Mouse (Mus musculus): Measurements from ENCODE around the gene Aak1. TPM values are rescaled to one million over a fixed set of nuclear protein-coding genes. Genes with fewer than 3 reads are reported as not detected.

The Aak1 gene
- polyA plus RNA-seq, 1 experiment from 2014 or later, result 16.9 TPM

DNA sequence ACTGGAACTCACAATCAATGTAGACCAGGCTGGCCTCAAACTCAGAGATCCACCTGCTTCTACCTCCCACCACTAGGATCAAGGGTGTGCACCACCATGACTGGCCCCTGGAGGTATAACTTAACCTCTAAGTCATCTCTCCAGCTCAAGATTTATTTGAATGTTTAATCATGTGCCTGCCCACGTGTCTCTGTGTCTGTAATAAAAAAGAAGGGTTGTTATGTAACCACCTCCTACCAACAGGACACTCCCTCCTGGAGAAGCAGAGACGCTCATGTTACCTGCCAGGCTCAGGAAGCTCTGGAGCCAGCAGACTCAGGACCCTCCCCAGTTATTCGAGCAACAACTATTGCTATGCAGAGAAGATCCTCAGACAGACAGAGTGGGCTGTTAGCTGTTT is 7.4 kb upstream of the Aak1 start:
- H3K27me3 ChIP-seq, result no peaks in the 10 kb centered on the region
- no peak overlapping the region for H3K4me3 ChIP-seq
- no peaks in the 10 kb centered on the region for H3K9me3 ChIP-seq
- no peak overlapping the region for H3K4me2 ChIP-seq
- no peak for ATAC-seq (ENCODE audit: insufficient number of reproducible peaks, insufficient read depth, low FRiP score, low TSS enrichment, low read depth)
- H3K4me1 ChIP-seq, result no peaks in the 10 kb centered on the region
- no peak overlapping the region for H3K27ac ChIP-seq
- no peaks in the 10 kb centered on the region for H3K36me3 ChIP-seq
- no peak overlapping the region for H3K9ac ChIP-seq
- 56% methylated on average over 3 of the region's 3 CpGs for WGBS

DNA sequence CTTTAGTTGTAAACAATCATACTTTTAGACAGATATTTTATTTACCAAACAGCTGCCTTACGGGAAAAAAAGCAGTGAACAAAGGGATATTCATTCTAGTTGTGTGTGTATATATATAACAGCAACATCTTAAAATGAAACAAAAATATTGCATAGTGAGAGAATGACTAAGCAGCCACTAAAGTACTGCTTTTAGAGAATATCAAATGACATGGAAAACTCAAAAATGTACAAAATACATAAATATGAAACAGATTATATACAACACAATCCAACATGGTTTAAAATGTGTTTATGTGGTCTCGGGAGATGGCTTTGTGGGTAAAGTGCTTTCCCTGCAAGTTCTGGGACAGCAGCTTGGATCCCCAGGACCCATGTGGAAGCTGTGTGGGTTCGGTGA is 5.7 kb upstream of the Aak1 start:
- H3K4me2 ChIP-seq, result no peak overlapping the region
- no peaks in the 10 kb centered on the region for H3K27me3 ChIP-seq
- no peak for ATAC-seq (ENCODE audit: insufficient number of reproducible peaks, insufficient read depth, low FRiP score, low TSS enrichment, low read depth)
- no peak overlapping the region for H3K4me3 ChIP-seq
- no peak overlapping the region for H3K9ac ChIP-seq
- H3K9me3 ChIP-seq, result no peaks in the 10 kb centered on the region
- 62% methylated on average over 3 of the region's 3 CpGs for WGBS
- H3K27ac ChIP-seq, result peak overlapping the region; percentile 17; the same call in 1 of the 2 replicates
- peaks cover 4% of the 10 kb centered on the region; the same call in 1 of the 2 replicates for H3K4me1 ChIP-seq
- H3K36me3 ChIP-seq, result no peaks in the 10 kb centered on the region

DNA sequence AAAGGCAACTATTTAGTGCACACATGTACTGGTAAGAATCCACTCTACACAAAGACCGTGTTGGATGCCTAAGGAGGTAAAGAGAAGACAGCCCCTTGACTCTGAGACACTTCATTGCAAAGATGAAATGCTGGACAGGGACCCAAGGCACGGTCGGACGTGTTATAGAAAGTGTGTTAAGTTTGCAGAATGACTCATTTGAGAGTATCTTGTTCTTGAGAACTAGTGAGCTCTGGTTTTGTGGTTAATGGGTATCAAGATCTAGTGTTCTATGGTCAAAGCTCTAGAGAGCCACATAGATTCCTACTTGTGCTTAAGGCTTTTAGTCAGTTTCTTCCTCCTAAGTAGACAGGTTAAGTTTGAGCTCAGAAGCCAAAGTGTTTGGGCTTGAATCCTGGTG is 2.9 kb upstream of the Aak1 start:
- Histone ChIP-seq H3K4me3 (no peak overlapping the region), H3K9me3 (no peaks in the 10 kb centered on the region), H3K4me2 (no peak overlapping the region), H3K27me3 (no peaks in the 10 kb centered on the region), H3K27ac (no peak overlapping the region), H3K9ac (no peak overlapping the region), H3K4me1 (peaks cover 17% of the 10 kb centered on the region), H3K36me3 (no peaks in the 10 kb centered on the region)
- WGBS, result 92% methylated on average over 4 of the region's 4 CpGs
- ATAC-seq (ENCODE audit: insufficient number of reproducible peaks, insufficient read depth, low FRiP score, low TSS enrichment, low read depth), result no peak

DNA sequence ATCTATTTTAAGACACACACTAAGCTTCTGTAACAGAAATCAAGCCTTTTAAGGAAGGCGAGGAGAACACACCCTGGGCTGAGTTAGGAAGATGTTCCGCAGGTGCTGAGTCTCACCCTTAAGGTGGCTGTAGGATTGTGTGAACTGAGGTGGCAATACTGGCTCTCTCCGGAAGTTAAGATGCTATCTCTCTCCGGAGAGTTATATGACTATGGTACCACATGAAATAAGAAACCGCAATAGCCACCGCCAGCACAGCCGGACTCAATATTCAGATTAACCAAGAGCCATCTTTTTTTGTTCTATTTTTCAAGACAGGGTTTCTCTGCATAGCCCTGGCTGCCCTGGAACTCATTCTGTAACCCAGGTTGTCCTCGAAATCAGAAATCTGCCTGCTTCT is 1.5 kb upstream of the Aak1 start:
- Histone ChIP-seq H3K4me2 (peak overlapping the region; percentile 80), H3K9me3 (no peaks in the 10 kb centered on the region), H3K36me3 (no peaks in the 10 kb centered on the region), H3K27me3 (no peaks in the 10 kb centered on the region), H3K9ac (no peak overlapping the region), H3K27ac (no peak overlapping the region), H3K4me1 (peaks cover 29% of the 10 kb centered on the region), H3K4me3 (peak overlapping the region; percentile 90; the same call in 1 of the 2 replicates)
- ATAC-seq (ENCODE audit: insufficient number of reproducible peaks, insufficient read depth, low FRiP score, low TSS enrichment, low read depth), result no peak
- WGBS, result 88% methylated on average over 8 of the region's 8 CpGs

DNA sequence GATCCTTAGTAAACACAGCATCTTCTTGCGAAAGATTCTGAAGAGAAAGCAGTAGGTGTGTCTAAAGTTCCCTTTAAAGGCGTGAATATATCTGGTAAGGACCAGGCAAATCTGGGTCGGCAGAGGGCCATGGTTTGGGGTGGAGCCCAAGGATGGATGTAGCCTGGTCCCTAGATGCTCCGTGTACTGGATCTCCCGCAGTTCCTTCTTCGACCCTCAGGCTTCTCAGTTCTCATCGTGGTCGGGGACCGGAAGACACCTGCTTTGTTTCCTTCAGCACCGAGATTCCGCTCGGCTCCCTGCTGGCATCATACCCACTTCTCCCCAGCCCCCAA is 770 bp upstream of the Aak1 start:
- Histone ChIP-seq H3K4me1 (peaks cover 33% of the 10 kb centered on the region), H3K9me3 (no peaks in the 10 kb centered on the region), H3K9ac (peak overlapping the region; percentile 92), H3K27ac (peak overlapping the region; percentile 97), H3K4me3 (peak overlapping the region; percentile 90), H3K27me3 (no peaks in the 10 kb centered on the region), H3K36me3 (peaks cover 2% of the 10 kb centered on the region; the same call in 1 of the 2 replicates), H3K4me2 (peak overlapping the region; percentile 80)
- WGBS, result under 1% methylated on average over 12 of the region's 12 CpGs
- 0 out of 2 replicates have a peak, but pooled peaks have one; percentile 35 for ATAC-seq (ENCODE audit: insufficient number of reproducible peaks, insufficient read depth, low FRiP score, low TSS enrichment, low read depth)

DNA sequence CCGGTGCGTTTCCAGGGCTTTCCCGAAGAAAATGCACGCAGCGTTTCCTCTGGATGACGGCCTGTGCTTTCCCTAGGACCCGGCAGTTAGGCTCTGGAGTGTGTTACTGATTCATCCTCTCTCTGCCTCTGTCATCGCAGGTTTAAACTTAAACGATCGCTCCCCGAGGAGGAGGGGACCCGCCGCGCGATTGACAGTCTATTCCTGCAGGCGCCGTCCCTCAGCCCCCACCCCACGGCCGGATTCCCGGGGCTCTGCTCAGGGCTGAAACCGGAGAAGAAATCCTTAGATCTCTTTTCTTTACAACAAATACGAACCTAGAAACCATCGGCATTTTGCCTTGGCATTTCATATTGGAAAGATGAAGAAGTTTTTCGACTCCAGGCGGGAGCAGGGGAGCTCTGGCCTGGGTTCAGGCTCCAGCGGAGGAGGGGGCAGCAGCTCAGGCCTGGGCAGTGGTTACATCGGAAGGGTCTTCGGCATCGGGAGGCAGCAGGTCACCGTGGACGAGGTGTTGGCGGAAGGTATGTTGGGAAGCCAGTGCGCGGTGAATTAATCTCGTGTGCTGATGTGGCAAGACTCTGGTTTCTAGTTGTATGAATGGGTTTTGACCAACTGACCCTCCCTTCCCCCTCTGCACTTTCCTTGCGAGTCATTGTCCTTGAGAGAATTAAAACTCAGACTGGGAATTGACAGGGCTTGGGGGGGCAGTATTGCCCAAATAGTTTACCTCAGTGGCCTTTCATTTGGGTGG is 552 bp downstream of the Aak1 start:
- peaks cover 12% of the 10 kb centered on the region; the same call in 1 of the 2 replicates for H3K36me3 ChIP-seq
- ATAC-seq (ENCODE audit: insufficient number of reproducible peaks, insufficient read depth, low FRiP score, low TSS enrichment, low read depth), result peak; percentile 41
- peak overlapping the region; percentile 90 for H3K4me3 ChIP-seq
- H3K9me3 ChIP-seq, result no peaks in the 10 kb centered on the region
- H3K27ac ChIP-seq, result peak overlapping the region; percentile 97
- no peaks in the 10 kb centered on the region for H3K27me3 ChIP-seq
- WGBS, result under 1% methylated on average over 36 of the region's 36 CpGs
- peak overlapping the region; percentile 92 for H3K9ac ChIP-seq
- peaks cover 34% of the 10 kb centered on the region for H3K4me1 ChIP-seq
- peak overlapping the region; percentile 80 for H3K4me2 ChIP-seq

DNA sequence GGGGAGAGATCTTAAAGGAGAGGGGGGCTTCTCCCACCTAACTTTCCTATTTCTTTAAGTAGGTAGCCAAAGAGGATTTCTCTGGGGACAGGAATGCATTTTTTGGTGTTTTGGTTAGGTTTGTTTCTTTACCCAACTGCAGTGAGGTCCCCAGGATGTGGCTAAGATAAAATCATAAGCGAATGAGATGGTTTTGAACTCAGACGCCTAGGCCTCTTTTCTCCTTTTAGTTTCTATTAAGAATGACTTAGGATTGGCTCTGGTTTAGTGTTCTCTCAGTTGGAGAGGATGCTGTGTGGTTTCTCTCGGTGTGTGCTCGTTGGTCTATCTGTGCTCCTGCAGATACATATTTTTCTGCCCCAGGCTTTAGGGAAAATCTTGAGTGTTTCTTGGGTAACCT is 1.3 kb downstream of the Aak1 start:
- peaks cover 17% of the 10 kb centered on the region; the same call in 1 of the 2 replicates for H3K36me3 ChIP-seq
- WGBS, result 12% methylated on average over 4 of the region's 4 CpGs
- H3K4me2 ChIP-seq, result peak overlapping the region; percentile 80
- H3K27me3 ChIP-seq, result no peaks in the 10 kb centered on the region
- peak overlapping the region; percentile 92 for H3K9ac ChIP-seq
- peak overlapping the region; percentile 90 for H3K4me3 ChIP-seq
- H3K27ac ChIP-seq, result peak overlapping the region; percentile 97; the same call in 1 of the 2 replicates
- no peak for ATAC-seq (ENCODE audit: insufficient number of reproducible peaks, insufficient read depth, low FRiP score, low TSS enrichment, low read depth)
- H3K4me1 ChIP-seq, result peaks cover 34% of the 10 kb centered on the region
- H3K9me3 ChIP-seq, result no peaks in the 10 kb centered on the region

DNA sequence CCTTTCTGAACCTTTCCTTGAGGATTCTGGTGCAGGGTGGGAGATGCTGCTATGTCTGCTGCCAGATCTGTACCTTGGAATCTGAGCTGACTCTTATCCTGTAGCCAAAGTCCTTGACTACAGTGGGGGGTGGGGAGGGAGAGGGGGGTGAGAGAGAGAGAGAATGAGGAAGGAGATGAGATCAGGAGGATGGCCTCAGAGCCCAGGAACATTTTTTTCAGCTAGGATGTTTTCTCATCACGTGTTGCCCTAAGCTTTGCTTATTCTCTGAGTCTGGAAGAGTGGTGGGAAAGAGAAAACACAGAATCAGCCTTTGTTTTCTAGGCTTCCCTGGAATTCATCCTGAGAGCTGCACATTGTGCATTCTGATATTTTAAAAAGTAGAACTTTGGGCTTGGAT is 2.2 kb downstream of the Aak1 start:
- Histone ChIP-seq H3K9me3 (no peaks in the 10 kb centered on the region), H3K9ac (peak overlapping the region; percentile 92)

DNA sequence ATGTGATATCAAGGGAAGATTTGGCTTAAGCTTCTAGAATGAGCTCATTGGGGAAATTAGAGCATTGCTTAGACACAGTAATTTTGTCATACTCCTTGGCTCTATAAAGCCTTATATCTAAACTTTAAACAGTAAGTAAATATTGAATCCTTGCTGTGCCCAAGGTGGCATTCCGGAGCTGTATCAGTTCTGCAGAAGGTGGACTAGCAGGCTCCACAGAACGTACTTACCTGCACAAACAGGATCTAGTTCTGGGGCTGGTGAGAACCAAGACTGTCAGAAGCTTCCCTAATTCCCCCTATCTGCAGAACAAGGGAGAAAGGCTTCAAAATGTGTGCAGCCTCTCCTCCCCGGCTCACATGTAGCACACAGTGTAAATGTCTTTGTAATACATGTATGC is 4.6 kb downstream of the Aak1 start:
- Histone ChIP-seq H3K9ac (no peak overlapping the region), H3K4me2 (no peak overlapping the region), H3K36me3 (peaks cover 36% of the 10 kb centered on the region), H3K4me1 (peaks cover 31% of the 10 kb centered on the region), H3K9me3 (no peaks in the 10 kb centered on the region), H3K27me3 (no peaks in the 10 kb centered on the region), H3K4me3 (no peak overlapping the region), H3K27ac (no peak overlapping the region)
- ATAC-seq (ENCODE audit: insufficient number of reproducible peaks, insufficient read depth, low FRiP score, low TSS enrichment, low read depth), result no peak
- WGBS, result 88% methylated on average over 3 of the region's 3 CpGs

More for the DNA sequence above, 2.2 kb downstream of the Aak1 start:
- Histone ChIP-seq H3K27ac (no peak overlapping the region), H3K36me3 (peaks cover 26% of the 10 kb centered on the region; the same call in 1 of the 2 replicates), H3K4me3 (peak overlapping the region; percentile 90), H3K4me1 (peaks cover 34% of the 10 kb centered on the region), H3K4me2 (peak overlapping the region; percentile 80), H3K27me3 (no peaks in the 10 kb centered on the region)
- 8% methylated on average over 1 of the region's 1 CpGs for WGBS
- no peak for ATAC-seq (ENCODE audit: insufficient number of reproducible peaks, insufficient read depth, low FRiP score, low TSS enrichment, low read depth)

DNA sequence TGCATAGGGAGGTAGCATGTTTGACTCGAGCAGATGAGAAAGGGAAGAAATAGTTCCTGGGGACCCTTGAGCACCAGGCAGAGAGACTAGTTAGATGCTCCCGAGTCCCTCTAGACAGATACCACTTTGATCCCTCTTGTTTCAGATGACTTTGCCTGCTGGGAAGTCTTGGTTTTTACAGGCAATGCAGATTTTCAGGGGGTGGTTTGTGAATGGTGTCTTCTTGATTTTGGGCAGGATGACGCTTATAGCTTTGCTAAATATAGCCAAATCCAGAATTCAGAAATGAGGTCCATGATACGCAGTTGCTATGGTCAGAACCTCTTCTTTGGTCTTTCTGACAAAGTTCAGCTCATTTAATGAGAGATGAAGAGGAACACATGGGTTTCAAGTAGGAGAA is 5.6 kb downstream of the Aak1 start:
- H3K27ac ChIP-seq, result no peak overlapping the region
- peaks cover 45% of the 10 kb centered on the region for H3K36me3 ChIP-seq
- no peak overlapping the region for H3K4me3 ChIP-seq
- H3K4me1 ChIP-seq, result peaks cover 31% of the 10 kb centered on the region
- H3K4me2 ChIP-seq, result no peak overlapping the region
- no peaks in the 10 kb centered on the region for H3K9me3 ChIP-seq
- no peak for ATAC-seq (ENCODE audit: insufficient number of reproducible peaks, insufficient read depth, low FRiP score, low TSS enrichment, low read depth)
- 83% methylated on average over 4 of the region's 4 CpGs for WGBS
- no peaks in the 10 kb centered on the region for H3K27me3 ChIP-seq
- H3K9ac ChIP-seq, result no peak overlapping the region

DNA sequence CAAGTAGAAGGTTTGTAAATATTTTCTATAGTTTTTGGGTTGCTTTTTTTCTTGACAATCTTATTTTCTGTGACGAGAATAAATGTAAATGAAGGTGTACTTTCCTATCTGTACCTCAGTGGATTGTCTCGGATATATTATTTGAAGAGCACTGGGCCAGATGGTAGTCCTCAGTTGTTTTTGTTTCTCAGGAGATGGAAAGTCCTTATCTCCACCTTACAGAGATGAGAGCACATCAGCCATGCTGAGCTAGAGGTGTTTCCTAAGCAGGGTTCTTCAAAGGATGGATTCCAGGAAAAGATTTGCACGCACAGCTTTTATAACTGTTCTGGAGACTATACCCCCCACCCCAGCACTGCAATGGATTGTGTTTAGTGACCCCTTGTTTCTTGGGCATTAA is 9.3 kb downstream of the Aak1 start:
- Histone ChIP-seq H3K36me3 (peaks cover 63% of the 10 kb centered on the region), H3K4me2 (no peak overlapping the region), H3K9ac (no peak overlapping the region), H3K9me3 (no peaks in the 10 kb centered on the region), H3K27ac (no peak overlapping the region), H3K4me1 (0 out of 2 replicates have a peak, but pooled peaks cover 3% of the 10 kb centered on the region), H3K27me3 (no peaks in the 10 kb centered on the region), H3K4me3 (no peak overlapping the region)
- no peak for ATAC-seq (ENCODE audit: insufficient number of reproducible peaks, insufficient read depth, low FRiP score, low TSS enrichment, low read depth)
- 95% methylated on average over 3 of the region's 3 CpGs for WGBS

DNA sequence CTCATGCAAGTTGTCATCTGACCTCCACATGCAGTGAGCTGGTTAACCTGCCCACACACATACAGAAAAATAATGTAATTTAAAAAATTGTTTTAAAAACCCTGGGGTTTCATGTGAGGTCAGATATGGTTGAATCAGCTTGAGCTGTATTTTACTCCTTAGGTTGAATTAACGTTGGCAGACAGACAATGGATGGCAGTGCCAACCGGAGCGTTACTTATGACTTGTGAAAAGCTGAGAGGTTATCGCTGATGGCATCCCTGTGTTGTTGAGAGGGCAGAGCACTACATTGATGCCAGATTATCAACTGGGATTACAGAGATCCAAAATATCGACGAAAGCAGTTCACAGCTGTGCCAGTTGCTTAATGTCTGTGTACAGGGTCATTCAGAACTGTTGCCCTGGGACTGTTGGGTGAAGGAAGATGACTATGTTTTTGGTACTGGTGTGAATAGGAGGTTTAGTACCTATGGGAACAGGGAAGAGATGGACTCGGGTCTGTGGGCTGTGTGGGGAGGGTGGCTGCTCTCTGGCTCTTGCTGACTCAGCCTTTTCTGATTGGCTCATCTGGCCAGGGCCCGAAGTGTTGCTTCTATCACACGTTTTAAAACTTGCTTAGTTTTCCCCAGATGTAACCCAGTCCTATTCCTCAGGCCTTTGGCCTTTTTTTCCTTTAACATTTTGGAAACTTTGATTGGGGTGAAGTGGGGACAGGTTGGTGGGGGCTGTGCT is 11.6 kb downstream of the Aak1 start:
- H3K27ac ChIP-seq, result no peak overlapping the region
- WGBS, result 85% methylated on average over 9 of the region's 9 CpGs
- no peak overlapping the region for H3K4me3 ChIP-seq
- ATAC-seq (ENCODE audit: insufficient number of reproducible peaks, insufficient read depth, low FRiP score, low TSS enrichment, low read depth), result no peak
- H3K9me3 ChIP-seq, result no peaks in the 10 kb centered on the region
- H3K9ac ChIP-seq, result no peak overlapping the region
- H3K4me2 ChIP-seq, result no peak overlapping the region
- H3K27me3 ChIP-seq, result no peaks in the 10 kb centered on the region
- 0 out of 2 replicates have a peak, but pooled peaks cover 2% of the 10 kb centered on the region for H3K4me1 ChIP-seq
- peaks cover 45% of the 10 kb centered on the region for H3K36me3 ChIP-seq

Data from embryonic facial prominence, embryonic 13.5 days (tissue).